Mouse (Mus musculus): ENCODE measurements around the gene Golm1.
"Not testable (repeated sequence)": the region's sequence is repeated elsewhere in the genome, so short reads cannot be mapped to it uniquely, and the experiment has no call there.

Golm1 gene

DNA sequence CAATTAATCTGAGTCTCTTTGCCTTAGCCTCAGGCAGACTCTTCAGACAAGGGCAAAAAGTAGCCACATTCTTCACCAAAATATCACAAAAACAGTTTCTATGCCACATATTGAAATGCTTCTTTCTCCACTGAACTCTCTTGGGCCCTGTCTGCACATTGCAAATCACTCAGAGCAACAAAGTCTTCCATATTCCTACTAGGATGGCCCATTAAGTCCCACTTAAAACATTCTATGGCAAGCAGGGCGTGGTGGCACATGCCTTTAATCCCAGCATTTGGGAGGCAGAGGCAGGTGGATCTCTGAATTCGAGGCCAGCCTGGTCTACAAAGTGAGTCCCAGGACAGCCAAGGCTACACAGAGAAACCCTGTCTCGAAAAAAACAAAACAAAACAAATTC, 83.6 kb downstream of the Golm1 start:
- CTCF ChIA-PET: not testable (repeated sequence)
- POLR2A ChIA-PET: interaction anchor here in 3 of 4 experiments (1.0 to 2.1 kb wide), 7 partner anchors 9 to 178 kb away, joined by 3 to 9 read pairs (median 3); partner anchors contain the start of gene Isca1 (in 1 of the 3)

DNA sequence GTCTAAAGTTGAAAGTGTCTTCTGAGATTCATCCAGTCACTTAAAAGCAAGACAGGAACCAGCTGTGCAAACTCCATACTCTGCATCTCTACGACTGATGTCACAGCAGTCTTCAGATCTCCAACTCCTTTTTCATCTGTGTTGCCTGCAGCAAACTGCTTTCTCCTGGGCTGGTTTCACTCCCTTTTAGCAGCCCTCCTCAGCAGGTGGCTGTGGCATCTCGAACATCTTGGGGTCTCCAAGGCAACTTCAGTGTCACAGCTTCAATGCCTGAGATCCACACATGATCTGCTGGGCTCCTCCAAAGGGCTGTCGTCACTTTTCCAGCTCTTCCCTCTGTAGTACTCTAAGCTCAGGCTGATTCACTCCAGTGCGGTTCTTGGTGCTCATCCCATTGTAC, 84.9 kb downstream of the Golm1 start:
- ChIA-PET CTCF (no interaction called here), POLR2A (interaction anchor here in 3 of 4 experiments (0.8 to 2.1 kb wide), 10 partner anchors 9 to 179 kb away, joined by 3 to 9 read pairs (median 3); partner anchors contain the start of gene Isca1 (in 1 of the 3))

DNA sequence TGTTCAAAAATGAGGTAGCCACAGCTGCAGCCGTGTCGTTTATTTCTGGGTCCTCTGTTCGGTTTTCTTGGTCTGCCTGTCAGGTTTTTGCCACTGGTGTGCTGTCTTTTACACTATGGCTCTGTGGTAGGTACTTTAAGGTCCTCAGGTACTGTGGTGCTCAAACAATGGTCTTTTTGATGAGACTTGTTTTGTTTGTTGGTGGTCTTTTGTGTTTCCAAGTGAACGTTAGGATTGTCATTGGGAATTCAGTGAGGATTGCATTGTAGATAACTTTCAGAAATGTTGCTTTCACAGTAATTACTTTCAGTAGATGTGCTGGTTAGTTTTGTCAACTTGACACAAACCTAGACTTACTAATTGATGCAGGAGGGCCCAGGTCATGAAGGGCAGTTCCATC, 85.9 kb downstream of the Golm1 start:
- ChIA-PET POLR2A (interaction anchor here in 2 of 4 experiments (0.7 to 2.1 kb wide), 6 partner anchors 16 to 180 kb away, joined by 3 to 9 read pairs (median 4); no protein-coding TSS in a partner anchor), CTCF (no interaction called here)

DNA sequence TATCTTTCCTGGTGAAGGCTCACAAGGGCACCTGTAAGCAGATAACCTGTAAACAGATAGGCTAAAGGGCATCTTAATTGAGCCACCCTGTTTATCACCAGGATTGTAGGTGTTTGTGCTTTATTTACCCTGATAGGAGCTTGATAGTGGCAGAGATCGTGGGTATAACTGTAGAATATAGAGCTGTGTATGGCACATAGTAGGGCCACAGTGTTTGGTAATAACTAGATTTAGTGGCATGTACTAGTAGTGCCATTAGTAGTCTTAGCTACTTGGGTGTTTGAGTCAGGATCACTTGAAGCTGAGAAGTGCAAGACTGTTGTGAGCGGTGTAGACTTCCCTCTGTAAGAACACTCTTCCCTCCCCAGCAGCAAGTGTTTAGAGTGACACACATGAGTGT, 88.4 kb downstream of the Golm1 start:
- CTCF ChIA-PET: no interaction called here

DNA sequence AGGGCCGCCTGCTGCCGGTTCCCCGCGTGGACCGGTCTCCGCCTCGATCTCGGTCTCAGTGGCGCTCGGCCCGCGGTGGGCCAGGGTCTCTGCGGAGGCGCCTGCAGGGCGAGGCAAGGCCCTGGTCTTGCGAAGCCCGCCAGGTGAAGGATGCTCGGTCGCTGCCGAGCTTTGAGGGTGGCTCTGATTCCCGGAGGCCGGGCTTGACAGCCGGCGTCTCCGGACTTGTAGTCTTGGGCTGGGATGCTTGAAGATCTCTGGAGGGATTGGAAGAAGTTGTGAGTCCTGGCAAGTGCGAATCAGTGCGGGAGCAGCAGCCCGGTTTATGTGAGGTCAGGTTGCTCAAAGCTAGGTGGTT, 90.0 kb downstream of the Golm1 start:
- ChIA-PET CTCF (interaction anchor here in 1 of 4 experiments (0.9 to 1.1 kb wide), 2 partner anchors 10 to 125 kb away, joined by 3 read pairs; partner anchors contain the start of gene Spata31d1a), POLR2A (interaction anchor here in 3 of 4 experiments (0.5 to 4.8 kb wide), 18 partner anchors 8 to 894 kb away, joined by 3 to 28 read pairs (median 6); partner anchors contain the start of gene Isca1 (in 2 of the 3))

More for the DNA sequence above, 88.4 kb downstream of the Golm1 start:
- POLR2A ChIA-PET: interaction anchor here in 3 of 4 experiments (0.5 to 4.8 kb wide), 9 partner anchors 9 to 588 kb away, joined by 3 to 28 read pairs (median 4); partner anchors contain the start of gene Isca1 (in 2 of the 3)

DNA sequence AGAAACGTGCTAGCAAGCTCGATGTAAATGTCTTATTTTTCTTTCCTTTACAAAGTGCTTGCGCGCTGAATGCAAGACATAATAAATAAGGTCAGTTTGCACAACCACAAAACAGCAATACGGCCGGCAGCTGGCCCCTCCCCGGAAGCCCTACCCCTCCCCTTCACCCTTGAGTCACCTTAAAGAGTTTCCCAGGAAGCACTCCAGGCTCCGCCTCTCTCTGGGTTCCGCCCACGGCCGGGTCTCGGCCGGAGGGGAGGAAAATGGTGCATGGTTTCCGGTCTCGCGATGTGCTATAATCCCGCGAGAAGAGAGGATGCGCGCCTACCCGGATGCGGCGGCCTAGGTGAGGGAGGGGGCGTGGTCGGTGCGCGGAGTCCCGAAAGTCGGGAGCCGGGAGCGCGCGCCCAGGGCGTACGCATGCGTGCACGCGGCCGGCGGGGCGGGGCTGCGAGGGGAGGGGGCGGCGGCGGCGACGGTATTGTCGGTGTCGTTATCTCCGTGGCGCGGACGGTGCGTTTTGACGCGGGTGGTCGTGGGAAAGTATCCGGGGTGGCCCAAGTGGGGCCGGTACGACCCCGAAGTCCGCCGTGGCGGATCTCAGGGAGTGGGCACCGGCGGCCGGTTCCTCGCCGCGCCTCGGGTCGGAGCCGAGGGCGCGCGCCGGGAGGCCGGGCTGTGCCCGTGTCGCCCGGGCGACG, 90.5 kb downstream of the Golm1 start, which contains the start of the genes Agtpbp1 and Naa35:
TSS of gene Agtpbp1 (minus strand) at position 281 of the 701 bp plus-strand sequence.
TSS of gene Naa35 (plus strand) at position 313 of the 701 bp plus-strand sequence.
- ChIA-PET POLR2A (interaction anchor here in 3 of 4 experiments (0.6 to 4.8 kb wide), 22 partner anchors 9 to 185 kb away, joined by 3 to 28 read pairs (median 4); partner anchors contain the start of gene Isca1 (in 2 of the 3)), CTCF (interaction anchor here in 1 of 4 experiments (0.9 to 1.5 kb wide), 4 partner anchors 11 to 143 kb away, joined by 3 to 5 read pairs (median 3); partner anchors contain the start of gene Spata31d1a)

Measured in embryonic stem cell, embryonic (primary cell).